Mouse (Mus musculus) A20 (cell line): ENCODE measurements around the gene Sema6d.

ENCODE experiments used
- DNase-seq: peaks from one replicate; pipeline ENCODE4 v3.0.0-alpha.2; 2011; ENCODE audit warnings: low read depth, low spot score

Sema6d gene

DNA sequence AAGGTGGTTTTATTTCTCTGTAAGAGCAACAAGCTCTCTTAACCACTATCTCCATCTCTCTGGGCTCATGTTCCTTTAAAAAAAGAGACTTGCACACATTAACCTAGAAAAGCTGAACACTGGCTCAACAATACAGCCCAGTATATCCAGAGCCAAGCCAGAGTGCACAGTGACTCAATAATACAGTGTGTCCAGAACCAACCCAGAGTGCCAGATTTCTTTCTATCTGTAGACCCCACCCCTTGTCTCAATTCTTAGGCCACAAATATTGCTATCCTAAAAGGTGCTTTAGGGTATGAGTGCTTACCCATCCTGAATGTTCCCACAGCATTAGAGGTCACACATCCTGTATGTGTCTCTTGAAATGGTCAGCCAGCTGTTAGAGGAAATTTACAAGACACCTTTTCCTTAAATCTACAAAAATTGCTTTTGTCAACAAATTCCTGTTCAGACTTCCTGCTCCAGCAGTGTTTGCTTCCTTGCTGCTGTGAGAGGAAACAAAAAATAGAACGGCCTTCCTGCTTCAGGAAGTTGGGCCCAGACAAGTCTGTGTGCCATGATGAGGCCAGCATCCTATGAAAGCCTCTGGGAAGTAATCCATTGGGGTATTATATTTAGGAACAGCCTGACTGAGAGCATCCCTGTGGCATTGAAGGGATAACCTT is 465.1 kb downstream of the Sema6d start:
- no peak for DNase-seq

DNA sequence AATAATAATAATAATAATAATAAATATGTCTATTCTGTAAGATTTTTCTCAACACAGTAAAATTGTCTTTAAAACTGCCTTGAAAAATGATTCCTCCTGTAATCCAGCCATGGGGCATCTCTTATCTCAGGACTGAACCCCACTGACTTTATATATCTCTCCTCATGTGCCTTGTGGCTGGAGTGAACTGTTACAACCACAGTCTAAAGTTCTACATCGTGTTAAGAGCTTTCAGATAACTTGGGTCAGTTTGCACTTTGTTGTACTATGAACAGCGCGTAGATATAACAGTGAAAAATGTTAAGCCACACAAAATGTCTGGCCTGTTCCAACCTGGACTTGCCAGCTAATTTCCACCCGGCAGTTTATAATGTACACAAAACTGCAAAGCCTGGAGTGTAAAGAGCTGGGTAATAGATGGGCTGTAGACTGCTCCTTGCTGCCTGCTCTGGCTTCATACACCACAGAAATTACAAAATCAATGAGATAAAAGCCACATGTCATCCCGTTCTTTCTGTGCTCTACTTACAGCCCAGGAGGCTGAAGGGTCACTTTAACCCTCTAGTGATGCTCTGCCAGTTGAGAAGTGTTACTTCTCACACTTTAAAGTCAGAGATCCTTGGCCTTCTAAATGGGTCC is 467.2 kb downstream of the Sema6d start:
- DNase-seq = no peak

DNA sequence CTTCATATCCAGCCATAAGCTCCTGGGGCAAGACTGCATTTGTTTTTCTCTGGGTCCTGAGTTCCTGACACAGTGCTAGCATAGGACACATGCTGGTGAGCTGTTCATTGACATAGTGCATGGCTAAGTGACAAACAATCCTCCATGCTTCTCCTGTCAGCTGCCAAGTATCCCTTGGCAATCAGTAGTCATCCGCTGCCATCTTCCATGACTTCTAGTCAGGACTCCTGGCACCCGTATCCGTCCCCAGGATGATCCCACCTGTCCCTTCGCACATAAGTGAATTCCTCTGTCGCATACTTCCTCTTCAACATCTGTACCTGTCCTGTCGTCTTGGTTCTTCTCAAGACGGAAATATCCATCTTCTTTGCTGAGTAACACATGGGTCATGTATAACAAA is 468.3 kb downstream of the Sema6d start:
- DNase-seq = no peak

DNA sequence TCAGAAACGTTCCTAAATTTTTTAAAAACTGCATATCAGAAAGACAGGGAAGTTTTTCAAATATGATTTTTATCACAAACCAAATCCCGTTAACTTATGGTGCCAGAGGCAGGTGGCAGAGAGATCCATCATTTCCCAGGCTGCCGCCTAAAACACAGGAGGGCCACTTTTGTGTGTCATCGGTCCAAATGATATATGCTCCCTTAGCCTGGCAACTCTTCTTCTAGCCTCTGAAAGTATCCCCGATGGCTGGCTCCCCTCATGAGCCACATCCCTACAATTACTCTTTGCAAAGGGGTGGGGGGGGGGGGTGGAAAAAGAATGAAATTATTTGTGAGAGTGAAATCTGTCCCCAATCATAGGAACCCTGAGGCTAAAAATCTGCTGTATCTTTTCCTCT is 471.9 kb downstream of the Sema6d start:
- DNase-seq = no peak

DNA sequence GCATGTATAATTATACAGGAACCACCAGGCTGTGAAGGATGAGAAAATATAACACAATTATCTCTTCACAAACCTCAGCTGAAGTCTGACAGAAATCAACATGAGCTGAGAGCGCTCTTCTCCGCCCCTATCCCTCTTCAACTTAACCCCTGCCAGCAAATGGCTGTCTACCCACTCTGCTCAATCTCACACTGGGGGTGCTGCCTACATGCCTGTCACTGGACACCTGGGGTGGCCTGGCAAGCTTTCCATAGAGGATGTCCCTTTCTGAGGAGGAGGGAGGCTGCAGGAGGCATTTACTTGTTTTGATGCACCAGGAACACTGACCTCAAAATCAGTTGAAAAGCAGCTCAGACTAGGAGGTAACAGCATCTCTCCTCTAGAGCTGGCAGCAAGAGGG is 472.3 kb downstream of the Sema6d start:
- no peak for DNase-seq

DNA sequence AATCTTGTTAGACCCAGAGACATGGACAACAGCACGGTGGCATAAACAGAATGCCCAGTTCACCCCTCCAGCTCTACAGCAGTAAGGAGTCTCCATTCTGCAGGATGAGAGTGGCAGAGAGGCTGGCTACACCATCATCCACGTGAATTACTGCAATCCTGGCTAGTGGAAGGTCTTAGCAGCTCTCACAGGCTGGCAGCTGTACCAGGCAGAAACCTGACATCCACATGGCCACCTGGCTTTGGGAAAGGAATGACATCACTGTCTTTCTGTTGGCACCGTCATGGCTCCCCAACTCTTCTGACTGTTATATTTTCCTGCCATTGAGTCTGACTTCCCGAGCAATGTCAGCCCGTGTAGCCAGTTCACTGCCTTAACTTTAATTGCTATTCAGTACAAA is 474.0 kb downstream of the Sema6d start:
- DNase-seq = no peak

DNA sequence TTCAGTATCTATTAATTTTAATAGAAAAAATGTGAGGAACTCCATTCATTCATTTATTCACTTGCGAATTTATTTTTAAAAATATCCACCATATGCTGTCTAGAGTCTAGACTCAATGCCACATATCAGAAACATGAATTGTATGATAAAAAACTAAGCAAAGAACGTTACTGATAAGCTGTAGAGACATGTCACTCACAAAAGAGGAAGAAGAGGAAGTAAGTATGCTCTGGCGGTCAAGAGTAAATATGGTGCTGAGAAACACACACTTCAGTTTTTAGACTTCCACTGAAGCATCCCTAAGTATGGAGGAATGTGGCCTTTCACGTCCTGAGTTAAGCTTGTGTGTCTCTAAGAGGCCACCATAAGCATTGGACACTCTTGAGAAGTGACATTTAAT is 484.0 kb downstream of the Sema6d start:
- DNase-seq = no peak

DNA sequence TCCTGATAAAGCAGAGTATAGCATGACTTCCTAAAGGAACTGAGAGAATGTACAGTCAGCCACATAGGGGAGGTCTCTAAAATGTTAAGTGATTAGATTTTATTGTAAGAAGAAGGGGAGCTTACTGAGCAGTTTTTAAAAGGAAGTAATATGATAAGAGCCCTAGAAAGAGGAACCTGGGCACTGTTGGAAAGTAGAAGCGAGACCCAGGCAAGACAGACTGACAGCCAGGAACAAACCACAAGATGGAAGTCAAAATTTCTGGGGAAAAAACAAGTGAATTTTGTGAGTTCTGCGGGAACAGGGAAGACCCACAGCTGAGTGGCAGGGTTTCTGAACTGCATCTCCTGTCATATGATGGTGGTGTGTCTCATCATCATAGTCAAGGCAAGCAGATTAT is 486.3 kb downstream of the Sema6d start:
- no peak for DNase-seq

DNA sequence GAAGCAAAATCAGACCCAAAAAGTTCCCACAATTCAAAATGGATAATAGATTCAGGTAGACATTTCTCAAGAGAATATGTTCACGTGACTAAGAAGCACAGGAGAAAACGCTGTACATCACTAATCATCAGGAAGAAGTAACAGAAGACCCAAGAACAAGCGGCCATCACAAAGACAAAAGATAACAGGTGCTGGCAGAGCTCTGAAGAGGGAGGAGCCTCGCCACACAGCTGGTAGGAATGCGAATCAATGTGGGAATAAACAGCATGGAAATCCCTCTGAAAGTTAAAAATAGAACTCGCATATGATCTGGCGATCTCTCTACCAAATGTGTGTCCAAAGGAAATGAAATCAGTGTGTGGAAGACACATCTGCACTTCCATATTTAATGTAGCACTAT is 493.8 kb downstream of the Sema6d start:
- DNase-seq = no peak

DNA sequence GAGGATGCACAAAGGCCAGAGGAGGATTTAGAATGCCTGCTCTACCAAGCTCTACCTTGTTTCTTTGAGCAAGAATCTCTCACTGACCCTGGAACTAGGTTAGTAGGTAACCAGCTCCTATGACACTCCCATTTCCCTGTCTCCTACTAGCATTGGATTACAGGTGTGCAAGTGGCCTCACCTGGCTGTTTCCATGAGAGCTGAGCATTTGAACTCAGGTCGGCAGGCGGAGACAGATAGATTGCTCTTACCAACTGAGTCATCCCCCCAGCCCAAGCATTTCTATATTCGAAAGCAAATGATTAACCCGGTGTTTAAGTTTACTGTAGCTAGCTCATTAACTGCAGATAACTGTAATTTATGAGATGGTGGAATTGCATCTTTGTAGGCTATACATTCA is 503.0 kb downstream of the Sema6d start:
- DNase-seq = no peak

DNA sequence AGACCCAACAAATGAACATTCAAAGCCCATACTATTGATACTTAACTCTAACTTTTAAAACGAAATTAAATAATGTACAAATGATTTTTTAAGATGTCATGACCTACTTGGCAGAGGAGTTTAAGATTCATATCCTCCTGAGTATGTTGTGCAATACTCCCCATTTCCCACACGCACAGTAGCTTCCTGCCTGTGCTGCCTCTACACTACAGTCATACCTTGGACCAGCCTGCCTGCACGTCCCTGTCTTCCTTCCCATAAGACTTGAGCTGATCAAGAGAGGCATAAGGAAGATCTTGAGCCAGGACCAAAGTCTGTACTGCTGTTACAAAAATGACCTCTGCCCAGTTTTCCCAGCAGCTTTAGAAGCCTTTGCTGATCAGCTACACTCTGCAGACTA is 509.2 kb downstream of the Sema6d start:
- DNase-seq = no peak

DNA sequence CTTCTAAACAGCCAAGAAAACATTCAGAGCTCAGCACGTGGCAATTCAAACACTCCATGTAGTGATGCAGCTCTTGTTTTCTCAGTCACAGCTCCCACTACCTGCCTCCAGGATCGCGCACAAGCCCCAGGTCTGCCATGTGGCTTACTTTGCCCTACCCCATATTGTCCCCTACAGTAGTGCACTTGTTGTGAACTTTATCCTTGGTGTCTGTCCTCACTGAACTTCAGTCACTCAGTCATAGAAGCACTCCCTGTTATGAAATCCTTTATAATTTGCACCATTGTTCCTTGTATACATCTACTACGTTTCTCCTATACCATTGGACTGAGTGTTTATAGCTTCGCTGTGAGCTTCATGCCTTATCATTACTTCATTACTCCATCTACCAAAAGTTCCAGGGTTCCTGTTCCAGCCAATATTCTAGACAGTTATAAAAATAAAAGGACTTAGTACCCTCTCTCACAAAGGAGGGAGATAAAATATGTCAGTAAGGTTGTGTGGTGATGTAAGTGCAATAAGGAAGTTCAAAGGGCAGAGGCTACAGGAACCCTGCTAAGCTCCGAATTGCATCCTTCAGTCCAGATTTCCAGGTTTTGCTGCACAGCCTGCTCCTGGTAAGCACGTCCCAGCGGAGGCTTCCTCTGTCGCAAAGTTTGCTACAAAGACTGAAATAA is 512.1 kb downstream of the Sema6d start:
- no peak for DNase-seq

DNA sequence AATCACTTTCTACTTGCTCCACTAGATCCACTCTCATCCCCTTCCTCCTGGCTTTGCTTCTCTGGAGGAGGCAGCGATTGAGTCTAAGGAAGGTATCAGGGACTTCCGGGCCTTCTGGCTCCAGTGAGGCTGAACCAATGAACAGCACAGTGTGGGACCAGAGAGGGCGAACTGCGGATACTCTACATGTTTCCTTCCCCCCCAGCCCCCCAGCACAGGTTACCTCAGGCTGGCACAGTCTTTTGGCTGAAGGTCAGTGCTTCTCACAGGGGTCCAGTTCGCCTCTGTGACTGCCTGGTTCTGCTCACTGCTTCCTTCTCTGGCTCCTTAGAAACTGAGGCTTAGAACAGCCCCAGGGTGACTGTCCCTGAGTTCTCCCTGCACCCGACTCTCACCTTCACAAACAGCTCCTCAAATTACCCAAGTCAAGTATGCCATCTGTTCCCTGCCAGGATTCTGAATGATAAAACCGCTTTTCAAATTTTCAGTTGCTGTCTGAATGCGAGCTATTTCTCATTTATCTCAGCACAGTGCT is 512.7 kb downstream of the Sema6d start:
- DNase-seq = no peak

DNA sequence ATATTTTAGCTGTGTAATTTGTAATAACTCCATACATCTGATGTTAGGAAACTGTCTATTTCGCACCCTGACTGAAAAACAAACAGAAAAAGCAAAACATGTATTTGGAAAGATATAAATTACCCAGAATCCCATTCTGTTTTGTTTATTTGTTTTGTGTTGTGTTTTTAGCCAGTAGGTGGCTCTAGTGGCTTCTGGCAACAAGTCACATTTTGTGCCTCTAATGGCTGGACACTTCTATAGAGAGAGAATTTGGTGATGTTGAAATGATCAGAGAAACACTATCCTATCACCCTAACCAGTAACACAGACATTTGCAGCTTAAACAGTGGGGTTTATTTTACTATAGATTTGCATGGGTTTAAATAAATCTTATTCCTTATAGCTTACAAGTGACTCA is 515.6 kb downstream of the Sema6d start:
- DNase-seq = no peak

DNA sequence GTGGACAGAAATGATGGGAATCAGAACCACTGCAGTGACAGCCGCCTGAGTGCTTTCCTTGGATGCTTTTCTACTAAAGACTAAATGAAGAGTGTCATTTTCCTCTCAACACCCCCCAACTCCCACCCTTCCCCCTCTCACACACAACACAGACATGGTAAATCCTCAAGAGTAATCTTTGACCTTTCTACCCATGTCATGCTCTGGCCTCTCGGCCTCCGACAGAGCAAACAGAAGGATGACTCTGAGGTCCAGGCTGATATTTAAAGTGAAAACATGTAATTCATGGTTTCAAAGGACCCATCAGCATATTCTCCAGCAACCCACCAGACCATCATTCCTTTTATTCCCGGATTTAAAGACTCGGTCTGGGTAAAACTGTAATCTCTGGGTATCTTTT is 518.2 kb downstream of the Sema6d start:
- DNase-seq = no peak

DNA sequence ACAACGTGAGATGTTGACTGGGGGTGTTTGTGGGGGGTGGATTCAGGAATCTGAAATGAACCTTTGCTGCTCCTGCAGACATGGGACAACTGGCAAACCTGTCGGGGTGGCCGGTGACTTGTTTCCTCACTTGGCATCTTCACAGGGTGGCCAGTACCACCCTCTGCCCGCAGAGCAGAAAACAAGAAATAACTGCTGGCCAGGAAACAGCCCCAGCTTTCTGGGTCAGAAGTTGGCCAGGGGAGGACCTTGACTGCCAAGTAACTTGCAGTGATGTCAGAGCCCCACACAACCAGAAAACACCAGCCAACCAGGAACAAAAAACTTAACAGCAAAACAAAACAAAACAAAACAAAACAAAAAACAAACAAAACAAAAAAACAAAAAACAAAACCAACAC is 518.8 kb downstream of the Sema6d start:
- DNase-seq = no peak

DNA sequence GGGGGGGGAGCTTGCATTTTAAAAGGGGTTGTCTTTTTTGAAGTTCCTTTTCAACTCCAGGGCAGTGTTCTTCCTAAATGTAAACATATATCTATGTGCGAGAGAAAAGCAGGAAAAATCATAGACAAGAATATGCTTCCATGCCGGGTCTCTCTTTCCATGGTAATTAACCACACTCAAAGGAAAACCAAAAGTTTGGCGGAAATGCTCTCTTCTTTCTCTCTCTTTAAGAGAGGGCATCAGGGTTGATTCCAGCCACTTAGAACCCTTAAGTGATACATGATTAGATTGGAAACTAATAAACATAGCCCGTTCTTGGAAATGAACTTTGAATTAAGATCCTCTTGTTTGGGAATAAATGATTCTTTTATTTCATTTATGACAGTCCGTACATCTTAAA is 519.2 kb downstream of the Sema6d start:
- no peak for DNase-seq

DNA sequence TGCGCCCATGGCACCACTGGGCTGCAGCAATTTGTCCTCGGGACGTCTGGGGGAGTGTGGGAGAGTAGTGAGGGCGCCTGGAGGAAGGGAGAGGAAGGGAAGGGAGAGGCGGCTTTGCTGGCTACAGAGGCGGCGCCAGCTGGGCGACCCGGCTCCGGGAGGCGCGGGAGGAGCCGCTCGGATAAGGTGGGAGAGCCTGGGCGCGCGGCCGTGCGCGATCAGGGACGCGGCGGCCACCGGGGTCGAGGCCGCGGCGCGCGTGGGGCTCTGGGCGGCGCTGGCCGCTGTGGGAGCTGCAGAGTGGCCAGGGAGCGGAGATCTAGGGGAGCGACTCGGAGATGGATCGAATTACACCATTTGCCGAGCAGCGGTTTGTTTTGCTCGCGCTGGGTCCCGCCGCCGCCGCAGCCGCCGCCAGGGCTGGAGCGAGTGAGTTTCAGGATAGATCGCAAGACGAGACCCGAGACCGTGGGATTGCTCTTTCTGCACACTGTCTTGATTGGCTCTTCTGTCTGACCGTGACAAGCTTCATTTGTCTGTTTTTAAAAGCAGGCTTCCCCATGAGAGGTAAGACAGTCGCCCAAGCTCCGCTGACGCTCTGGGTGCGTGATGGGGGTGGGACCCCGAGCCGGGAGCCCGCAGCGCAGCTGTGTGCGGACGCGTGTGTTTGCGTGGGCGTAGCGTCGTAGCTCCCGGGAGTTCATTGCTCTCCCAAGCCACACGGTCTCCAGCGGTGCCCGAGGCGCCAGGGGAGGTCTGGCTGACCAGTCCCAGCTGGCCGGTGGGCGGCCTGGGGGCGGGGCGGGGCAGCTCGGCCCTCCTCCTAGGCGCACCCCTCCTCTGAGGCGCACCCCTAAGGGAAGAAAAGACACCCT is 520.2 kb downstream of the Sema6d start:
- no peak for DNase-seq

DNA sequence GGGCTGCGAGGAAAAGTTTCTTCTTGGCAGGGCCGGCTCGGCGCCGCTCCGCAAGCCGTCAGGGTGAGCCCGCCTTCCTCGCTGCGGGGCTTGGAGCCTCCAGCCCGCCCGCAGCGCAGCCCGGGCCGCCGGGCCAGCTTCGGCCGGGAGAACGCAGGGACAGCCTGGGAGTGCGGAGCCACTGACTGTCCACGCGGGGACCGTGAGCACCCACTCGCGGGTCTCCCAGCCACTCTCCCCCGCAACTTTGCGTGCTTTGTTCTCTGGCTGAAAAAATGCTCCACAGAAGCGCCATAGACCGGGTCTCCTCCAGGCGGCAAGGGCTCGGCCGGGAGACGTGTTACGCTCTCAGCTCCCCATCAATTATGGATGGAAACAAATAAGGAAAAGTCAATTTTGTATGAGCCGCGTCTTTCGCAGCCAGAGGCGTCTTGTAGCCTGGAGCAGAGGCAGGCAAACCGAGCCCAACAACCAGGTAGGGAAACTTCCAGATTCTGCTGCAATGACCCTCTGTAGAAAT is 520.9 kb downstream of the Sema6d start:
- DNase-seq = no peak

DNA sequence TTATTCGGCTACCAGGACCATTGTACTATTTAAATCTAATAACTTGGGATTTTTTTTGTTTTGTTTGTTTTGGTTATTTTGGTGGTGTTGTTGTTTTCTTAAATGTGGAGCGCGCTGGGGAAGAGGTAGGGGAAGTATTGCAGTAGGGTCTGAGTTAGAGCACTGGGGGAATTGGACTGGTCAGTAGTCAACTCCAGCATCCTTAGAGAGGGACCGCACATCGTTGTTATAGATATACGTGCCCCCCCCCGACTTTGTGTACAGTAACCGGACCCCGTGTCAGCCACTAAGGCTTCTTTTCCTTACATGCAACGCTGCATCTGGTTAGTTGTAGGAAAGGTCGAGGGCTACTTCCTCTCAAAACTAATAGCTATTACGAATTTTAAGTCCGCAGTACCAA is 521.5 kb downstream of the Sema6d start:
- DNase-seq = no peak

DNA sequence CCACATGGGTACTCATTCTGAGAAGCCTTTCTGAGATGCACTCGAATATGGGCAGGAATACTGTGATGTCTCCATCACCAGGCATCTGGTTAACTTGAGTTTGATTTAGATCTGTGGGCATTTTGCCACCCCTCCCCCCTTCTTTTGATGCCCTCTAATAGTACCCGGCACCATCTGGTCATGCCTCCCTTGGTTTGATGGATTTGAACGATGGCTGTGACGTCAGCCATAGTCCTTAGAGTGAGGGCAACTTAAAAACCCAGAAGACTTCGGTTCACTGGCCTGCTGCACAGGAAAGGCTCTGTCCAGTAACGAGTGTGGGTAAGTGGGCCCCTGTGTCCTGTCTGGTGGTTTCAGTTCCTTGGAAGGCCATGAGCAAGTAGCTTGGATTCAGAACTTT is 522.5 kb downstream of the Sema6d start:
- no peak for DNase-seq
